Mouse (Mus musculus): Measurements from ENCODE around the gene Dach1. TPM values are rescaled to one million over a fixed set of nuclear protein-coding genes. Genes with fewer than 3 reads are reported as not detected.

The Dach1 gene
- polyA plus RNA-seq (2012; rRNA removed) = 7.1 and 8.9 TPM in 2 replicates

DNA sequence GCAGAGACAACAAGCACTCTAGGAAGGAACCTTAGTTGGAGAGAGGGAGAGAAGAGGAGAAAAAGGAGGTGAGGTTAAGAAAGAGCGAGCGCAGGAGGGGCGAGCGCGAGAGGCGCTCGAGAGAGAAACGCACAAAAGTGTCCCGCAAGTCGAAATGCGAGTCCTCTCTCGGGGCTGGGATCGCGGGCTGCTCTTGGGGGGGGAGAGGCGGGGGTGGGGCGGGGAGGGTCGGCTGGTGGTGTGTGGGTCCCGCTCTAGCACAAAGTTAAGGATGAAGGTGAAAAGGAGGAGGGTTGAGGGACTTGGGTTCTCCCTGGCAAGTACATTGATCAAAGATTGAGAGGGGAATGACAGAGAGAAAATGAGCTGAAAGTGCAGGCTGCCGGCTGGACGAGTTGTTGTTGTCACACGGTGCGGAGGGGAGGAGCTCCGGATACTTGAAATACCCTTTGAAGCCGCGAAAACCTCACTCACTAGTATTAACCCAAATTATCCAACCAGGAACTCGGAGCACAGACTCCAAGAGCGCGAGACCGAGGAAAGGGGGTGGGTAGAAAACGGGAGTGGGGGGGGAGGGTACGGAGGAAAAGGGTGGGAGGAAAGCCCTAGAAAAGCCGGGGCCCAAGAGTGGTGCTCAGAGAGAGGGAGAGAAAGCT, at the start of gene Dach1:
Gene Dach1 (minus strand): TSS at position 345 of the 656 bp plus-strand sequence.
- peaks cover 5% of the 10 kb centered on the region for H3K4me1 ChIP-seq (ENCODE audit: control insufficient read depth, insufficient read depth, low read length)
- WGBS = under 1% methylated on average over 32 of the region's 32 CpGs
- TF ChIP-seq CTCF (IDR thresholded peaks at IDR 0.05; ENCODE audit: insufficient read depth, low read length) (no peak), POLR2A (IDR thresholded peaks at IDR 0.05; ENCODE audit: borderline replicate concordance, extremely low read depth, low read depth, low read length) (peak; percentile 12; the same call in 1 of the 2 replicates)
- peak within 1 kb of the TSS; percentile 89 for H3K4me3 ChIP-seq (replicated peaks; ENCODE audit: extremely low read depth, low read depth, low read length)
- peak; percentile 33 for DNase-seq

DNA sequence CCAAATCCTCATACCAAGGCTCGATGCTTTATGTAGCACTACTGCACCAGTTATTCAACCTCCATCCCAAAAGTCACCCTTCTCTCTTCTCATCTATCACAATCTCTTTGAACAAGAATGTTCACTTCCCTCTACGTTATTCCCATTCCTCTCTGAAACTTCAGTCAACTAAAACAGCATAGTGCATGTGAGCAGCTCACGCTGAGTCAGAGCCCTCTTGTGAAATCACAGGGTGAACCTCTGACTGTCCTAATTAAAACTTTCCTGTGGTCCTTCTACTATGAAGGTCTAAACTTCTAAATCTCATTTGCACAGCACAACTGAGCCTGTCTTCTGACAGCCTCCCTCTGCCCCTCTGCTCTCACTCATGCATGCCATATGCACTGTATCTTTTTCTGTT, 30.5 kb upstream of the Dach1 start:
- DNase-seq = no peak
- H3K4me3 ChIP-seq (replicated peaks; ENCODE audit: extremely low read depth, low read depth, low read length) = no peak overlapping the region
- TF ChIP-seq CTCF (IDR thresholded peaks at IDR 0.05; ENCODE audit: insufficient read depth, low read length) (no peak), POLR2A (IDR thresholded peaks at IDR 0.05; ENCODE audit: borderline replicate concordance, extremely low read depth, low read depth, low read length) (no peak)
- H3K4me1 ChIP-seq (ENCODE audit: control insufficient read depth, insufficient read depth, low read length) = no peaks in the 10 kb centered on the region
- 80% methylated on average over 3 of the region's 3 CpGs for WGBS

DNA sequence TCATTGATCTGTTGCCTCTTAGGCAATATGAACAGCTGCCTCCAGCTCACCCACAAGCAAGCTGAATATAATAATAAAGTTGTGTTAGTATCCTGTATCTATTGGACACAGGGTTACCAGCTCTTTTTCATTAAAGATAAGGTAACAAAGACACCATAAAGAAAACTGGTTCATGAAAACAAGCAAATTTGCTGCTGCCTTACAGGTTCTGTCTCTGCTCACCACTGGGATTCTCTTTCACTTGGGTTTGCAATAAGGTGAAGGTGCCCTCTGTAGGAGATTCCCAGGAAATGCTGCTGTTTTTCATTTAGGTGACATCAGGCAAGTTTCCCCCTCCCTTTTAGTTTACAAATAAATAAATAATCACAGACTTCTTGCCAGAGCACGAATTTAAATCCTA, 12.0 kb upstream of the Dach1 start:
- no peak for DNase-seq
- no peak overlapping the region for H3K4me3 ChIP-seq (replicated peaks; ENCODE audit: extremely low read depth, low read depth, low read length)
- WGBS = 0% methylated on average over 1 of the region's 1 CpGs
- H3K4me1 ChIP-seq (ENCODE audit: control insufficient read depth, insufficient read depth, low read length) = peaks cover 2% of the 10 kb centered on the region; the same call in 1 of the 2 replicates
- no peak for TF ChIP-seq POLR2A (IDR thresholded peaks at IDR 0.05; ENCODE audit: borderline replicate concordance, extremely low read depth, low read depth, low read length)
- 0 out of 2 replicates have a peak, but pooled peaks have one; percentile 10 for TF ChIP-seq CTCF (IDR thresholded peaks at IDR 0.05; ENCODE audit: insufficient read depth, low read length)

DNA sequence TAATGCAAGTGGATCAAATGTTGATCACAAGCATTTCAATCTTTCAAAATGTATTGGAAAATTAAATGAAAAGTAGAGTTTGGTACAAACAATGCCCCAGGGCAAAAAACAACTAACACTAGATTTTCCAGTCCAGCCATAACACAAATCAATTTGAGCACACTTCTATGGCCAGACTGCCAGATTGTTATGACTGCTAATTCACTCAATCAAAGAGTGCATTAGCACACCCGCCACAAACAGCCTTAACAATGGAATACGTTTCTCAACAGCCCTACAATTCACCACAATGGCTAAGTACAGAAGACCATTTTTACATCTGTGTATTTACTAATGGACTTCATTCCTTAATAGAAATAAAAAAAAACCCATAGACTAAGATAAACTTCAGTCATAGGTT, 4.3 kb upstream of the Dach1 start:
- Histone ChIP-seq H3K4me1 (ENCODE audit: control insufficient read depth, insufficient read depth, low read length) (peaks cover 2% of the 10 kb centered on the region; the same call in 1 of the 2 replicates), H3K4me3 (replicated peaks; ENCODE audit: extremely low read depth, low read depth, low read length) (no peak overlapping the region)
- WGBS = 50% methylated on average over 2 of the region's 2 CpGs
- TF ChIP-seq CTCF (IDR thresholded peaks at IDR 0.05; ENCODE audit: insufficient read depth, low read length) (no peak), POLR2A (IDR thresholded peaks at IDR 0.05; ENCODE audit: borderline replicate concordance, extremely low read depth, low read depth, low read length) (no peak)
- DNase-seq = no peak

DNA sequence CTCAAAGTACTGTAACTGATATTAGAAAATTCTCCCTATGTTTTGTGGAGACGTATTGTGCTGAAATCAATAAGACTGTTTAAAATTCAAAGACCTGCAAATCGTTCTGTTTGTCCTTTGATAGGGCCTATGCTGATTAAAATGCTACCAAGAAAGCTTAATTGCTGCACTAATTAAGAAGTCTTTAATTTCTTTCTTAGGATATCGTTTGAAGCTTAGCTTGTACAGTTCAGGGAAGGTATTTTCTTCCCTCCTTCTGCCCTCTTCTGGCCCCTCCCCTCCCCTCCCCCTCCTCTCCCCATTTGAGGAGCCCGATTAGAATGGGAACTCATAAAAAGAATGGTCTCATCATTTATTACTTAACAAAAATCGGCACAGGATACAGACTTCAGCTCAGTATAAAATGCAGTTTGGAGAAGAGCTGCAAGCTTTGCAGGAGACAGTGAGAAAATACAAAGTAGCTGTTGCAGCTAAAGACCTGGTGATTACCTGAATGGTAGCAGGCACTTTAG, 2.9 kb upstream of the Dach1 start:
- Histone ChIP-seq H3K4me1 (ENCODE audit: control insufficient read depth, insufficient read depth, low read length) (peaks cover 2% of the 10 kb centered on the region; the same call in 1 of the 2 replicates), H3K4me3 (replicated peaks; ENCODE audit: extremely low read depth, low read depth, low read length) (no peak overlapping the region)
- no peak for DNase-seq
- 26% methylated on average over 5 of the region's 5 CpGs for WGBS
- TF ChIP-seq CTCF (IDR thresholded peaks at IDR 0.05; ENCODE audit: insufficient read depth, low read length) (no peak), POLR2A (IDR thresholded peaks at IDR 0.05; ENCODE audit: borderline replicate concordance, extremely low read depth, low read depth, low read length) (no peak)

DNA sequence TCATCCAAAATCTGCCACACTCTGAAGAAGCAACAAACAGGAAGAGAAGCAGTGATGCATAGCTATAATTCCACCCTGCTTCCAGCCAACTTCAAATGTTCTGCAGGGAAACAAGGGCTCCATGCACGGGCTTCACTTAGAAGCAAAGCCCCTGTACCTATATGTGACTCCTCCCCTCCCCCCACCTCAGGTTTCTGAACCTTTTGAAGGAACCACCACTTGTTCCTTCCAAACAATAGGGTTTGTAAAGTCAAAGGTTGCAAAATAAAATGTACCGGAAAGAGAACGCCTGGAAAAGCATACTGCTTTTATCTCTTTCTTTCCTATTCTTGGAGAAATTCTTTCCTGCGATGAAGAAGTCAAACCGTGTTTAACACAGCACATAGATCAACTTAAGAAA, 2.3 kb upstream of the Dach1 start:
- no peak for TF ChIP-seq CTCF (IDR thresholded peaks at IDR 0.05; ENCODE audit: insufficient read depth, low read length)
- no peak for TF ChIP-seq POLR2A (IDR thresholded peaks at IDR 0.05; ENCODE audit: borderline replicate concordance, extremely low read depth, low read depth, low read length)
- Histone ChIP-seq H3K4me1 (ENCODE audit: control insufficient read depth, insufficient read depth, low read length) (no peaks in the 10 kb centered on the region), H3K4me3 (replicated peaks; ENCODE audit: extremely low read depth, low read depth, low read length) (no peak overlapping the region)
- WGBS = 35% methylated on average over 5 of the region's 5 CpGs
- DNase-seq = no peak

DNA sequence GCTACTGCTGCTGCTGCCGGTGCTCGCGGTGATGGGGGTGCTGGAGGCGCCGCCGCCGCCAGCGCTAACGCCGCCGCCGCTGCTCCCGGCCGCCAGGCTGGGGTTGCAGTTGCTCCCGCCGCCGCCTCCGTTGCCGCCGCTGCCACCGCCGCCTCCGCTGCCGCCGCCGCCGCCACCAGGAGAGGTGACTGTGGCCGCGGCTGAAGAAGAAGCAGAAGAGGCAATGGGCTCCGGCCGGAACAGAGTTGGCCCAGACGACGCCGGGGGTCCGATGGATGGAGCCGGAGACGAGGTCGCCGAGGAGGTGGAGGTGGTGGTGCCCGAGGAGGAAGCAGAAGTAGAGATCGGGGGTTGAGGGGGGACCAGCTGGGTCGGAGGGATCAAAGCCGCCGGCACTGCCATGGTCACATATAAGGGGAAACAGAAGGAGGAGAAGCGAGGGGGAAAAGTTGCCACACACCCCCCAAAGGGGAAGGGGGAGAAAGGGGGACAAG, 610 bp downstream of the Dach1 start:
- Histone ChIP-seq H3K4me3 (replicated peaks; ENCODE audit: extremely low read depth, low read depth, low read length) (peak overlapping the region; percentile 89), H3K4me1 (ENCODE audit: control insufficient read depth, insufficient read depth, low read length) (peaks cover 5% of the 10 kb centered on the region)
- TF ChIP-seq POLR2A (IDR thresholded peaks at IDR 0.05; ENCODE audit: borderline replicate concordance, extremely low read depth, low read depth, low read length) (no peak), CTCF (IDR thresholded peaks at IDR 0.05; ENCODE audit: insufficient read depth, low read length) (no peak)
- WGBS = 3% methylated on average over 45 of the region's 45 CpGs
- DNase-seq = peak; percentile 34

DNA sequence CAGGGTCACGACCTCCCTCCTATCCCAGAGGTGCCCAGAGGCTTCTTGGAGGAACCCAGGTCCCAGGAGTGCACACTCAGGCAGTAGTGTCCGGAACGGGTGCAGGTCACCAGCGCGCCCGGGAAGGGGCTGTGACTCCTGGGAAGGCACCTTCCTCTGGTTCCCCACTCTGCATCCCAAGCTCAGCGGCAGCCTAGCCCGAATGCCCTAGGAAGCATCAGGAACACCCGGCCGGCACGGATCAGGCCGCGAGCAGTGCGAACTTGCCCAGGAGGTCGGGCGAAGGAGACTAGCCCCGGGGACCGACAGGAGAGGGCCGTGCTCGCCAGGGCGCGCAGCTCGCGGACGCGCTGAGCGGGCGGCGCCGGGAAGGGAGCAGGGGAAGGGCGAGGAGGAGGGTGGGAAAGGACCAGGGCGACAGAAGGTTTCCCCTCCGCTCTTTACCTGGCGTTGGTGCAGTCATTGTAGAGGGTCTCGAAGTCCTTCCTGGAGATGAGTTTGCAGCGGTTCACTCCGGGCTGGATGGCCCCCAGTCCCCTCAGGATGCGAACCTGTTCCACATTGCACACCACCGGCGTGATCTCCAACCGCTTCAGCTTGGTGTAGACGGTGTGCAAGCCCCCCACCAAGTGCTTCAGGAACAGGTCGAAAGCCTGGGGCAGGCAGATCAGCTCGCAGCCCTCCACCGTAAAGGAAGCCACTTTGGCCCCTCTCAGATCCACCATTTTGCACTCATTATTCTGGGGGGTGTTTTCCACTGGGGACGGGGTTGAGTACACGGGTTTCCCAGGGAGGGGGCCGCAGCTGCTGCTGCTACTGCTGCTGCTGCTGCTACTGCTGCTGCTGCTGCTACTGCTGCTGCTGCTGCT, 1.3 kb downstream of the Dach1 start:
- Histone ChIP-seq H3K4me3 (replicated peaks; ENCODE audit: extremely low read depth, low read depth, low read length) (peak overlapping the region; percentile 89), H3K4me1 (ENCODE audit: control insufficient read depth, insufficient read depth, low read length) (peaks cover 5% of the 10 kb centered on the region)
- no peak for TF ChIP-seq CTCF (IDR thresholded peaks at IDR 0.05; ENCODE audit: insufficient read depth, low read length)
- 0 out of 2 replicates have a peak, but pooled peaks have one; percentile 9 for TF ChIP-seq POLR2A (IDR thresholded peaks at IDR 0.05; ENCODE audit: borderline replicate concordance, extremely low read depth, low read depth, low read length)
- peak; percentile 51 for DNase-seq
- under 1% methylated on average over 48 of the region's 48 CpGs for WGBS

All from lung, adult 2 months (tissue).